Mouse (Mus musculus) heart, postnatal 10 days (tissue): ENCODE results near the gene Crtap. TPM values are rescaled to one million over a fixed set of nuclear protein-coding genes. Genes with fewer than 3 reads are reported as not detected.
"Not testable (repeated sequence)": the region's sequence is repeated elsewhere in the genome, so short reads cannot be mapped to it uniquely, and the experiment has no call there.

Source experiments
- DNase-seq, 2 experiments: peaks; one replicate each; pipeline ENCODE4 v3.0.0; 2021
- intact Hi-C: fragments of 180-260 bp; cut with DNase I; formaldehyde crosslinking; loops from one replicate; pipeline ENCODE4 v1.15.1; 2025
- total RNA-seq, 2 experiments: library from RNA; stranded (reverse); gene quantifications; 2 replicates each; pipeline ENCODE4 v1.2.3; 2021

Crtap gene
- total RNA-seq, 2 experiments from 2014 or later: 61.0 to 66.3 TPM

DNA sequence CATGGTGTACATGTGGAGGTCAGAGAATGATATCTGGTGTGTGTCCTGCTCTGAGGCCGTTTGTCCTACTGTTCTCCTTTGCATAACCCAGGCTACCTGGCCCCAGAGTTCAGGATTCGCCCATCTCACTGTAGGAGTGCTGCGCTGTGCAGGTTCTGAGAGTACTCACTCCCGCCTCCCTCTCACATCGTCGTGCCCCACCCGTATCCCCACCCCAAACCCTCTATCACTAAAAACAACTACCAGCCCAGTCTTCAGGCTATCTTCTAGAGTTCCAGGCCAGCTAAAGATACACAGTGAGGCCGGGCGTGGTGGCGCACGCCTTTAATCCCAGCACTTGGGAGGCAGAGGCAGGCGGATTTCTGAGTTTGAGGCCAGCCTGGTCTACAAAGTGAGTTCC is 9.2 kb upstream of the Crtap start:
- DNase-seq: no peak
- intact Hi-C loops: no loop called here

- intact Hi-C loops: no loop called here
- DNase-seq: no peak
These were observed 4.8 kb upstream of the Crtap start for GRCm38 (mm10) chr9:114395258-114395657.

DNA sequence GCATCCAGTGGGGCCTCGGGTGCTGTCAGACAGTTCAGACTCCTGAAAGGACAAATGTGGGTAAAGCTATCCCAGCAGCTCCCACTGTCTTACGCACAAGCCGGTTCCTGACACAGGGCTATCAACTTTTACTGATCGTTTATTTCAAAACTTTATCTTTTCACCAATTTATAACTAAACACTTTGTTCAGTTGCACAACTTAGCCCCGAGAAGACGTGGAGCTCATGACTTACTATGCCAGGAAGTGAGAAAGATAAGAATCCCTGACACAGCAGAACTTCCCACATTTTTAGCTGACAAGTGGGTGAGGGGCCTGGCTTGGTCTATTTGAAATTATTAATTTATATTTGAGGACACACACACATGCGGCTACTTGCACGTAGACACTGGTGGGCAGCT is 4.2 kb upstream of the Crtap start:
- DNase-seq: no peak
- intact Hi-C loops: no loop called here

GRCm38 (mm10) chr9:114394136-114394535 is 3.7 kb upstream of the Crtap start:
- DNase-seq, intact Hi-C loops: not testable (repeated sequence)

GRCm38 (mm10) chr9:114390749-114391075 is 237 bp upstream of the Crtap start:
- no peak for DNase-seq
- intact Hi-C loops: no loop called here

DNA sequence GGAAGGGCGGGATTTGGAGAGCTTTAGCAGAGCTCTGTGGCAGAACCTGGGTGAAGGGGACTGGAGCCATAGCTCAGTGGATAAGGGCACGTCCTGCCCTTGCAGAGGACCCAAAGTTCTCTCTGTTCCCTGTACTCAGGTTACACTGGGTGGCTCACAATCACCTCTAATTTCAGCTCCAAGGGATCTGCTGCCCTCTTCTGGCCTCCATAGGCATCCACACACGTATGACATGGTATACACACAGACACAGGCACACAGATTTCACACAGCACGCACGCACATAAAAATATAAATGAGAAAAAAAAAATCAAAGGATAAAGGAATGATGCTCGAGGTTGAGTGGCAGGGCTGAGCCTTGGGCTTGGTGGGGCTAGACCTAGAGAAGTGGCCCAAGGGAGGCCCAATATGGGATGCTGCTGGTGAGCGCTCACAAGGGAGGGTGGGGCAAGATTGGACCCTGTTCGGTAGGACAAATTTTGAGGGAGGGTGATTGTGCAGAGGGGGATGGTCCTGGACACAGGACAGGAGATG is 1.0 kb downstream of the Crtap start:
- DNase-seq: peak; percentile 25 to 44
- intact Hi-C loops: loop anchor here (10.0 kb wide), 1 partner anchor 405 kb away; no protein-coding TSS in a partner anchor

- intact Hi-C loops: loop anchor here (10.0 kb wide), 1 partner anchor 404 kb away; no protein-coding TSS in a partner anchor
- peak; percentile 50 to 60 for DNase-seq
These were observed 1.6 kb downstream of the Crtap start for GRCm38 (mm10) chr9:114388701-114389370.

- intact Hi-C loops: loop anchor here (10.0 kb wide), 1 partner anchor 403 kb away; no protein-coding TSS in a partner anchor
- DNase-seq: peak in 1 of 2 experiments; percentile 9
These were observed 2.2 kb downstream of the Crtap start for GRCm38 (mm10) chr9:114388288-114388687.

DNA sequence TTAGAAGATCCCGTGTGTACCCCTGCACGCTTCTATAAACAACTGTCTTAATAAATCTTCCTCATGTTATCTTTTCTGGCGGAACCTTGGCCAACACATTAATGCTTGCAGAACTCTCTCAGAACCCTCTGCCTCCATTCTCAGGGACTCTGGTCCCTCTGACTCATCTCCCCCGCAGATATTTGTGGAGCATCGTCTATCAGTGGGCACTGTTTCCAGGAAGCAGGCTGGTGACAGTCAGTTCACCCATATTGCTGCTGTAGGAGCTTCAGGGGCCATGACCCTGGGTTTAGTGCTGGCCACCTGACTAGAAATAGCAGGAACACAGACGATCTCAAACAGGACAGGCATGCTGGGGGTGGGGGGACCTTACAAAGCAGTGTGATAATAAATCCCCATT is 3.4 kb downstream of the Crtap start:
- intact Hi-C loops: loop anchor here (10.0 kb wide), 1 partner anchor 402 kb away; no protein-coding TSS in a partner anchor
- no peak for DNase-seq

DNA sequence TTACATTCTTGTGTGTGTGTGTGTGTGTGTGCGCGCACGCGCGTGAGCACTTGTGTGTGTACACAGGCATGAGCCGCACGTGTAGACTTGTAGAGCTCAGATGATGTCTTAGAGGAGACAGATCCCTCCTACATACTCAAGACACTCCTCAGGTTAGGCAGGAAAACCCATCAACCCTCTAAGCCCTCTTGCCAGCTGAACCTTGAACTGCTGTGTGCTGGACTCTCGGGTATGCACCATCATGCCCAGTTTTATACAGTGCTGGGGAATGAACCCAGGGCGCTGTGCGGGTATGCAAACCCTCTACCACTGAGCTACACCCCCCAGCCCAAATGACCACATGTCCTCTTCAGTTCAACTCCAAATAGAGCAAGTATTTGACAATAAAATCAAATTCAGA is 5.3 kb downstream of the Crtap start:
- no peak for DNase-seq
- intact Hi-C loops: loop anchor here (10.0 kb wide), 1 partner anchor 400 kb away; no protein-coding TSS in a partner anchor

GRCm38 (mm10) chr9:114384691-114385090 is 5.8 kb downstream of the Crtap start:
- DNase-seq: no peak
- intact Hi-C loops: loop anchor here (10.0 kb wide), 1 partner anchor 400 kb away; no protein-coding TSS in a partner anchor

- no peak for DNase-seq
- intact Hi-C loops: loop anchor here (10.0 kb wide), 1 partner anchor 398 kb away; no protein-coding TSS in a partner anchor
These were observed 7.4 kb downstream of the Crtap start for GRCm38 (mm10) chr9:114382936-114383710.

DNA sequence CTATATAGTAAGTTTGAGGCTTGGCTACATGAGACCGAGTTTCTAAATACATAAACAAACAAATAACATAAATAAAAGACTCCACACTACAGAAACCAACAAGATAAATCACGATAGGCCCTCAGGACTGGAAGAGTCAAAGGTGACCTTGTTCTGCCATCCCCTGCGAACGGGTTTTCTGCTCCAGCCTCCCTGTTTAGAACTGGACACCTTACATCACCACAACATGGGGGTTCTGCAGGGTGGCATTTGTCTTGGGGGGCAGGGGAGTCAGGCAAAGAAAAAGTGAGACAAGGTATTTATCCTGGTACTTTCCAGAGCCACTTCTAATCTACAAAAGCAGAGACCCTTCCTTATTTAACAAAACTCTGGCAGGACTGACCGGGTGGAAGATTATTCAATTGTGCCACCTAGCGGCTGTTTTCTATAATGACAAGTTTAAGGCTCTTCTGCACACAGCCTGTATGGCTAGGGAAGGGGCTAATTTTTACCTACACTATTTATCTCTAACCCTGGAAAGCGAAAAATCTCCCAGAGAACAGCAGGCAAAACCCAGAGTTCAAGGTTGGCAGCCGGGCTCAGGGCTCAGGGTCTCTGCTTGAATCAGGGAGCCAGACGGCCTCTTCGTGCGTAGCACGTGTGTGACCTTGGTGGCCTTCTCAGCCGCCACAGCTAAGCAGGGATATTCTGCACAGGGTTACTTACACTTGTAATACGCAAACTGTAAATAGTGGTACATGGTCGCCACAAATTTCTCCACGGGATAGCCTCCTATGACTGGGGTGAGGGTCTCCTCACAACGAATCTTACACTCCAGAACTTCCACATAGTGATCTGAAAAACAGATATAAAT is 9.4 kb downstream of the Crtap start:
- peak; percentile 57 to 74 for DNase-seq
- intact Hi-C loops: loop anchor here (2.0 to 10.0 kb wide), 2 partner anchors 62 to 396 kb away; no protein-coding TSS in a partner anchor

GRCm38 (mm10) chr9:114379871-114380270 is 10.6 kb downstream of the Crtap start:
- no peak for DNase-seq
- intact Hi-C loops: loop anchor here (2.0 to 10.0 kb wide), 2 partner anchors 61 to 395 kb away; no protein-coding TSS in a partner anchor

DNA sequence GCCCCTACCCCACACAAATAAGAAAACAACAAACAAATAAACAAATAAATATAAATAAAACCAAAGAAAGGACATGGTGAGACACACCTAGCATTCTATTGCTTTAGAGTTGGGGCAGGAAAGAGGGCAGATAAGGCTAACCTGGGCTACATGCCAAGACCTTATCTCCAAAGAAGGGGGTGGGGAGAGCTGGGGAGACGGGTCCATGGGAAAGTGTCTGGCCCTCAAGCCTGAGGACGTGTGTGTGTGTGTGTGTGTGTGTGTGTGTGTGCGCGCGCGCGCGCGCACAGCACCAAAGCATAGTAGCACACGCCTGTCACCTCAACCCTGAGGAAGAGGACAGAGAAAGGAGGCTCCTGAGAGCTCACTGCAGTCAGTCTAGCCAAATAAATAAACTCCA is 13.3 kb downstream of the Crtap start:
- DNase-seq: peak; percentile 56 to 62
- intact Hi-C loops: no loop called here

DNA sequence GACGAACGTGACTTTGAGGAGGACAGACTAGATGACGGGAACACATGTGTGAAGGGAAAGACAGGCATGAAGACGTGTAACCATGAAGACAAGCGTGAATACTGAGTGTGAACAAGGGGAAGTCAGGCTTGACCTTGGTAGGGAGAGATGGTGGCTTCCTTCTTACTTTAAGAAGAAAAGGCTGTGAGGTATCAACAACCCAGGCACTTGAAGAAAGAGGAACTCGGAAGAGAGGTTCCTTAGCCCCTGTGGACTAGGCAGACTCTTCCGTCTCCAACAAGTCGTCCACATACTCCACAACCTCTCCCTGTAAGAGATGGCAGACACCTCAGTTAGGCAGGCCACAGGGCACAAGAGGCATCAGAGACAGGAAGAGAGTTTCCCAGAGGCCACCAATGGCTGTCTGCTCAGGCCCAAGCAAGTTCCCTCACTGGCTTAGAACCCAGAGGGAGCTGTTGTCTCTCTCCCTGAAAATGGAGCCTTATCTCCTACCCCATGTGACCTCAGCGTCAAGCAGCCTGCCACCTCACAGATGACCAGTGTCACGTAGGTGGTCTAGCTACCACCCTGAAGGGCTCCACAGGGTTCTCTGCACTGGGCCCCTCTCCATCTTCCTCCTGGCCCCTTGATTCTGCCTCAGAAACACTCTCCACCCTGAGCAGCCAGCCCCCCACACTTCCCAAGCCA is 15.1 kb downstream of the Crtap start:
- intact Hi-C loops: no loop called here
- DNase-seq: no peak

DNA sequence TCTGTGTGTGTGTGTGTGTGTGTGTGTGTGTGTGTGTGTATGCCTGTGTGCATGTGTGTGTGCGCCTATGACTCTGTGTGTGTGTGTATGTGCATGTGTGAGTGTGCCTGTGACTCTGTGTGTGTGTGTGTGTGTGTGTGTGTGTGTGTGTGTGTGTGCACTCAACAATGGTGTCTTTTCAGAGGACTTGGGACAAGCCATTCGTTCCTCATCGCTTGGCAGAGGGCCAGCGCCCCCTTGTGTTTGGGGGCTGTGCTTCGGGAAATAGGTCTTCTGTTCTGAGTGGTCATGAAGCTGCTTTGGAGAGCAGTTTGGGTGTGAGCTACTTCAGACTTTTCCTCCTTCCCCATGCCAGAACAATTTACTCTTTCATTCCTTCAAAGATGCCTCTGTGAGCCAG is 18.8 kb downstream of the Crtap start:
- DNase-seq, intact Hi-C loops: not testable (repeated sequence)

DNA sequence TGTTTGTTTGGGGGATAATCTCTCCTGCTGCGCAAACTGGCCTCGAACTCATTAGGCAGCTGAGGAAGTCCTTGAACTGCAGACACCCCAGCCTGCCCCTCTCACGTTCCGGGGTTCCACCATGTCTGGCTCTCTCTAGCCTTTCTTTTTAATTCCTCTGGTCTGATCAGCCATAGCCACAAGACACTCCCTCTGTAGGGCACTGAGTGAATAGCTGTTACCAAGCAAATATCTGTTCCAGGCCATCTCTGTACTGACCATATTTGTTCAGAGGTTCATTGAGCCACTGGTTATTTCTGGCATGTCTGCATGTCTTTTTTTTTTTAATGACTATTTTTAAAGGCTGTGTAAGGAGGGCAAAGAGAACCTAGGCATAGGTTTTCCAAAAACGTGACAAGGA is 21.1 kb downstream of the Crtap start:
- intact Hi-C loops: not testable (repeated sequence)
- DNase-seq: peak; percentile 14 to 29

DNA sequence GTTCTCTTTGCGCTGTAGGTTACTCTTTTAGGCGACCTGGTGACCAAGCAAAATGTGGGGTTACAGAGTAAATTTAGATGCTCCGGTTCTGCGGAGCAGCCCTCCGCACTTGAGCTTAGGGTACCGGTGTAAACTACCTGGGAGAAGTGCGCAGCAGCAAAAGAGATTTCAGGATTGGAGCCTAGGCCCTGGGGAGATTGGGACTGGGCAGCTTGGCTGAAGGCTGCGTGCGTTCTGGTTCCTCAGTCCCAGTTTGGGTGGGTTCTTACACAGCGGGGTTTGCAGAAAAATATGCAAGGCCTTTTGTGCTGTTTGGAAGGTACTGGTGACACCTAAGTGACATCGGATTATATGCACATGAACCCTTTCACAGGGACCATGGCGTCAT is 22.0 kb downstream of the Crtap start:
- intact Hi-C loops: no loop called here
- no peak for DNase-seq
